Mouse (Mus musculus) brain, embryonic 18.5 days (tissue): ENCODE results near the gene Flna.
A peak's percentile ranks its signal among the peaks of the same experiment; 100 is the strongest.

Experiments
- DNase-seq: peaks from one replicate; pipeline ENCODE4 v3.0.0-alpha.2; 2012; ENCODE audit warnings: low read depth, low spot score

Flna gene

DNA sequence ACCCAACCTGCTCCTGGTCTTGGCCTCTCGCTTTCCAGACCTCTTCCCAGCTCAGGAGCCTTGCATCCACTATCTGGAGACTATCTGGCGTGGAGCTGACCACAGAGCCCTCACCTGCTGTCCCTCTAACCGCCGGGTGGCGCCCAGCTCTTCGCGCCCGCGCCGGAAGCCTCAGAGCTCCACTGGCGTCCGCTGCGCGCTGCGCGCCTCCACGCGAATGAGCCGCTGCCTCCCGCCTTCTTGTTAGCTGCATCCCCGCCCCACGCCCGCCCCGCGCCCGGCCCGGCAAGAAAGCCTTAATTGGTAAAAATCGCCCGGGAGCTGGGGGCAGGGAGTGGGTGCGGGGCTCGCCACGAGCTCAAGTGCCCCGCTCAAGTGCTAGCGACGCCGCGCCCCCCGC, at the start of gene Flna:
Flna (minus strand) TSS at position 206 of the 400 bp plus-strand sequence.
- DNase-seq = no peak

DNA sequence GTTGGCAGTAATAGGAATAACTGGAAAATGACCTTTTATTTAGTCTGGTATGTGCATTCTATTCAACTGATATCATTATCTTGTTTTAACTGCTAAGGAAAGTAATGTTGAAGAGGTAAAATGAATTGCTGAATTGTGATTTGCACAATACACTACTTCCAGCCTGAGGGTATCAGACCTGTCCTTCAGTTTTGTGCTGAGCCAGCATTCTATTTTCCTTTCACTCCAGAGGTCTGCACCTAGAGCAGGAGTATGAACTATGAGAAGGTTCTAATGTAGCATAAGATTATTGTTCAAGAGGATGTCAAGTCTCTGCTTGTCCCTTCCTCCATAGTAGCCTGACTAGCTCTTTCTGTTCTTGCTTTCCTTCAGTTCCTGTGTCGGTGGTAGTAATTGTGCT, 48.7 kb upstream of the Flna start:
- DNase-seq = no peak

DNA sequence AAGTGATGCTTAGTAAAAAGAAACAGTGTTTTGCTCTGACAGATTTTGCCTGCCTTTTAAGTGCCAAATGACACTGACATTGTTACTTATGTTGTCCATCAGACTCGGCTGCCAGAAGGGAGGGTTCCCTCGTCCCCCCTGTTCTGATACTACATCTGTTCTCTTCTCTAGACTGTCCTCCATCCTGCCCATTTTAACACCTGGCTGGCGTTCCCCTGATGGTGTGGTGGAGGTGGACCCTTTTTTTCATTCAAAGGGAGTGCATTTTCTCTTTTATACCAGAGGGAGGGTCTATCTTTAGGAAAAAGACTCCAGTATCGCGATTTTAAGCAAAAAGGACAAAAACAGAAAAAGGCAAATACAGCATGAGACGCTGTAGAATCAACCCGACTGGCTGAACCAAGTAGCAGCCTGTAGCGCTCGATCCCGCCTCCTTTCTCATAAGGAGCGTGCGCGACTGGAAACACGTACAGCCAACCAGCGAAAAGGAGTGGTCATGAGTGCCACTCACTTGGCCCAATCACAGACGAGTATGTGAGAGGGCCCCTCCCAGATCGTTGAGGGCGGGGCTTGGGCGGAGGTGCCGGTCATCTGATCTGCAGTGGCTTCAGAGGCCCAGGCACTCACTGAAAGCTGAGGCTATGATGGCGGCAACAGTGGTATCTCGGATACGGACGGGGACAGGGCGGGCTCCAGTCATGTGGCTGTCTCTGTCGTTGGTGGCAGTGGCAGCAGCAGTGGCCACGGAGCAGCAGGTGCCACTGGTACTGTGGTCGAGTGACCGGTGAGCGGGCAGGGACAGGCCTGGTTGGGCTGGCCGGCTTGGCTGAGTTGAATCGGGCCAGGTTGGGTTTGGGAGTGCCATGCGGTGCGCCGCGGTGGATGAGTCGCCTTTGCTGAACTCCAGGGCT, 47.2 kb upstream of the Flna start, which contains the start of gene Atp6ap1:
Atp6ap1 (plus strand) TSS at position 560 of the 911 bp plus-strand sequence.
- DNase-seq = peak; percentile 90

DNA sequence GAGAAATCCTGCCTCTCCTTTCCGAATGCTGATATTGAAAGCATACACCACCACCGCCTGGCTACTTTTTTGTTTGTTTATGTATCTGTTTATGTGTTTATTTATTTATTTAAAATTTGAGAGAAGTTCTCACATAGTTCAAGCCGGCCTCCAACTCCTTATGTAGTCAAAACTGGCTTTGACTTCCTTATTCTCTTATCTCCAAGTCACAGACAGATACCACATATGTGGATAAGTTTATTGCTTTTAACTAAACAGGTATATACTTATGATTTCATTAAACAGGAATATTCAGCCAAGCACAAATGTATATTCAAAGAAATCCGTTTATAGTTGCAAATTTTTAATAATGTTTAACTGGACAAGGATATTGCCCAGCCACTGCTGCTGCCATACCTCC, 43.8 kb upstream of the Flna start:
- no peak for DNase-seq

DNA sequence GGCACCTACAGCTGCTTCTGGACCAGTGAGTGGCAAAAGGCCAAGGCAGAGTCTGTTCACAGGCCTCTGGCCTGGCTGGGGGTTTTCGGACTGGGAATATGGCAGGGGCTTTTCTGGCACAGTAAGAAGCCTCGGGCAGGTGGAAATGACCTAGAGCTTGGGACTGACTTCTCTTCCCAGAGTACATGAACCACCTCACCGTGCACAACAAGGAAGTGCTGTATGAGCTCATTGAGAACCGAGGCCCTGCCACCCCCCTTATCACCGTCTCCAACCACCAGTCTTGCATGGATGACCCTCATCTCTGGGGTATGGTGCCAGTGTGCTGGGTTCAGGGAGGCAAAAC, 33.4 kb upstream of the Flna start:
- DNase-seq = no peak

DNA sequence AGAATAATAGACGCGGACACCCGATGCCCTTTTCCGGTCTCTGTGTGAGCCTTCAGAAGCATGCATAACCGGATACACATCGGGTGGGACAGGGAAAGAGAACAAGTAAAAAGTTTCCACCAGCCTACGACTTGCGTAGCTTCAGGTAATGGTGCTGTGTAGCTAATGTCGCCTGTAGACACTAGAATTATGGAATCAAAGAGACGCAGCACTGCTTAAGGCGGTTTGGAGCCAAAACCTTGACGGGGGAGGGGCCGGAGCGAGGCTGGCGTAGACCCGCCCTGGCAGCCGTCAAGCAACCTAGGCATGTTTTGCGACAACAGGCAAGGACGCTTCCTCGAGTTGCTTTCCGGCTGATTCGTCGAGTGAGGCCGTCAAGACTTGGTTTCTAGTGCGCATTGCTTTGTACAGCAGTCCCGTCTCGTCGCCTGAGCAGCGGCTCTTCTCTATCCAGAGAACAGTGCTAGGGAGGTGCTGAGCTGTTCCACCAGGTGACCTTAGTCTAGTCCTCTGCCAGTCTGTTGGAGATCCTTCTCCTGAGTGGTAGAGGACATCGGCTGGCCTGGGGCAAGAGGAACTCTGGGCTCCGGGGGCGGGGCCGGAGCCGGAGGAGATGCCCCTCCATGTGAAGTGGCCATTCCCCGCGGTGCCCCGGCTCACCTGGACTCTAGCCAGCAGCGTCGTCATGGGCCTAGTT, 32.9 kb upstream of the Flna start:
- DNase-seq = peak; percentile 78

DNA sequence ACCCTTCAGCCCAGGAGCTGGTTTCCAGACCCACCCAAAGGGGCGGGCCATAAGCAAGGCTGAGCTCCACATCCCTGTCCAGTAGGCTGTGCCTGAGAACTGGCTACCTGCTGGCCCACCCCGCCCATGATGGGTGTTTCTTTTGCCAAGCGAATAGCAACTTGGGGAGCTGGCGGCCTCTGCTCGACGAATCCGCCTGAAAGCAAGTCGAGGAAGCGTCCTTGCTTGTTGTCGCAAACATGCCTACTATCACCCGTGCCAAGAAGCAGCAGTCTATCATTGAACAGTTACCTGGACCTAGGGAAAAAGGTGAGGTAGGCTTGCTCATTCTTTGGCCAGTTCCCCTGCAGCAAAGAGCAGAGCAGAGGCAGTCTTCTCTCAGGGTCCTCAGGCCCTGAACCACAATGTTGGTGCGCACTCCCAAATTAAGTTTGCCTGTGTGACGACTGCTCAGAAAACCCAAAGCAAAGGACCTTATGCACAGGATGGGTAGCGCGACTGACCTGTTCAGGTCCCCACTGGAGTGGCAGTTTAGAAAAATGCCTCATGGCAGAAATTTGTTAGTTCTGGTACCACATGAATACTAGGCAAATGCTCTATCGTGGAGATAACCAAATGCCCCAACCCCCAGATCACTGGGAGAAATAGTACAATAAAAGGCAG, 32.2 kb upstream of the Flna start, which contains the start of the genes Taz and Dnase1l1:
Taz (plus strand) TSS at position 181 of the 663 bp plus-strand sequence.
Dnase1l1 (minus strand) TSS at position 606 of the 663 bp plus-strand sequence.
- DNase-seq = no peak

DNA sequence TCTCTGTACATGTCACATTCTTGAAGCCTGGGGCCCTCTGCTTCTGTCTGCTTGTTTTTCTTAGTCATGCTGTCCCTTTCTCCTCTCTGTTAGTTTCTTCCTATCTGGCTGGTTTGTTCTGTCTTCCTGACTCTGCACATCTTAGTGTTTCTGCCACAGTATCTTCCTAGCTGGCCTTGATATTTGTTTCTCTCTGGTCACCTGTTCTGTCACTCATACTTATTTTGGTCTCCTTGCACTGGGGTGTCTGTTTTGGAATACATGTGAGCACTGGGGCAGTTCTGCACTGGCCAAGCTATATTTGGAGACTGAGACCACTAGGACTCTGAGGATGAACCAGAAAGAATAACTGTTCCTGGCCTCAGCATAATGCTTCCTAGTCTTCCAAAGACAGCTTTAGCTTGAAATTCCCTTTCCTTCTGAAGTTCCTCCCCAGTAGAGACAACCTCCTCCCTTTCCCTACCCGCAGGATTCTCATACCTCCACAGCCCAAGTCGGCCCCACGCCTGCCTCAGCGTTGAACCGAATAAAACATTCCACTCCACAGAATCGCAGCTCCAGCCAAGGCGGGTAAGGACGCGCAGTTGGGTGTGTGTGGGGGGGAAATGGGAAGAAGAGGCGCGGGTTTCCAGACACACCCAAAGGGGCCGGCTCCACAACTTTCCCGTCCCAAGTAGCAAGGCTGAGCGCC, 31.6 kb upstream of the Flna start:
- DNase-seq = no peak

DNA sequence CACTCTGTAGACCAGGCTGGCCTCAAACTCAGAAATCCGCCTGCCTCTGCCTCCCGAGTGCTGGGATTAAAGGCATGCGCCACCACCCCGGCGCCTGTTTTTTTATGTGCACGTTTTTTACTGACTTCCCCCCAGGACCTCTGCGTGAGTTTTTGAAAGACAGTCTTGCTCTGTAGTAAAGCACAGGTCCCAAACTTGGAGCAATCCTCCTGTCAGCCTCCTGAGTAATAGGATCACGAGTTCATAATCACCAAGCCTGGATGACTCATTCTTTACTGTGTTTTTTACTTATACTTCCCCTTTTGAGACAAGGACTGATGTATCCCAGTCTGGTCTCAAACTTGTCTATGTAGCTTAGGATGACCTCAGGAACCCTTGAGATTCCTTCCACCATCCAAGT, 28.3 kb upstream of the Flna start:
- DNase-seq = no peak

DNA sequence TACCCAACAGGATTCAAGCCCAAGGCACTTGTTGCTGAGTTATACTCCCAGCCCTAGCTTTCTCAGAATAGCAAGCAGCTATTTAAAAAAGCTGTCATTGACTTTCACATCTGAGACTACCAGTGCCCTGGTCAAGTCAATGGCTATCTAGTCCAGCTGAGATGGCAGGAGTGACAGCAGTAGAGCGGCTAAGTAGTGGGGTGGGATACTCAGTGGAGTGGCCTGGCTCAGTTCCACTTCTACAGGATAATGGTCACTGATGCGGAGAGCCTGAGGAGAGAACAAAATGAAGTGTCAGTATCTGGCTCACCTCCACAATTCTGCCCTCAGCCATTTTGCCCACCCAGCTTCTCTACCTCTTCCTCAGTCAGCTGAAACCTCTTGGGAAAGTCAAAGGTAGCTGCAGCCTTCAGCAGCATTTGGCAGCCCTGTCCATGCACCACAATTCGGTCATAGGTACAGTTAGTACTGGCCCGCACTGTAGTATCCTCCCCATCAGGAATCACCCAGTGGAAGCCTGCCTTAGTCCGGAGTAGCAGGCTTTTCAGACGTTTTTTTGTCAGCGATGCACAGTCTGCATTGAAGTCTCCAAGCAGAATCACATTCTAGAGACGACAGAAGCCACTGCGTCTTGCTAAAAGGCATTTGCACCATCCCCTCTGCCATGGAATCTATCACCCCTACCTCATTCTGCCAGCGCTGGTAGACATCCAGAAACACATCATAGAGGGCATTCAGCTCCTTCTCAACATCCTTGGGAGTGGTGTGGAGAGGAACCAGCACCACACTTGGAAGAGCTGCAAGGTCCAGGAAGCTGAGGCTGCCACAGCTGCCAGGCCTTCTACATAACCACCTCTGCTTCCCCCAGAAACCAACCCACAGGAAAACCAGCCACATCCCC, 24.1 kb upstream of the Flna start:
- DNase-seq = no peak

DNA sequence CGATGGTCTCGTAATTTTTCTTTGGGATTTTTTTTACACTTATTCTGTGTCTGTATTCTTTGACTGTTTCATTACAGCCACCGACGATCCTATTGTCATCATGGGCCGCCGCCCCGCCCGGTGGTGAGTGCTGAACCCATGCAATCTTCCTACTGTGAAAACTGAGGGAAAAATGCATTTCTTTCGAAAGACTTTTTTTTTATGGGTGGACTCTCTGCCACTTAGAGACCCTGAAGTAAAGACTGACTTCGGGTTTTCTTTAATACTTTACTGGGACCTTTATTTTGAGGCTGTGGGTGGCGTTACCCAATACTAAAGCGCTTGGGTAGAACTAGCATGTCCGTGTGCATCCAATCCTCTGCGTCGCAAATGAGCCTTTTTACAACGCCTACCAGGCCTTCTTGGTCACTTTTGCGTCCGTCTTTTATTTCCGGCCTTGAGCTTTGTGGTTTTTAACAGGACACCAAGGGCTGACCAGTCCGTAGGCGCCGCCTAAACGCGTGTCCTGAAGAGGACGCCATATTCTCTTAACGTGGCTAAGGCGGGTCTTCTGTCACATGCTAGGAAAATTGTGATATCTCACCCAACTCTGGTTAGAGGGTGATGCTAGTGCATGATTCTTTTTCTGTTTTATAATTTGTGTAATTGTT, 21.4 kb upstream of the Flna start:
- no peak for DNase-seq

DNA sequence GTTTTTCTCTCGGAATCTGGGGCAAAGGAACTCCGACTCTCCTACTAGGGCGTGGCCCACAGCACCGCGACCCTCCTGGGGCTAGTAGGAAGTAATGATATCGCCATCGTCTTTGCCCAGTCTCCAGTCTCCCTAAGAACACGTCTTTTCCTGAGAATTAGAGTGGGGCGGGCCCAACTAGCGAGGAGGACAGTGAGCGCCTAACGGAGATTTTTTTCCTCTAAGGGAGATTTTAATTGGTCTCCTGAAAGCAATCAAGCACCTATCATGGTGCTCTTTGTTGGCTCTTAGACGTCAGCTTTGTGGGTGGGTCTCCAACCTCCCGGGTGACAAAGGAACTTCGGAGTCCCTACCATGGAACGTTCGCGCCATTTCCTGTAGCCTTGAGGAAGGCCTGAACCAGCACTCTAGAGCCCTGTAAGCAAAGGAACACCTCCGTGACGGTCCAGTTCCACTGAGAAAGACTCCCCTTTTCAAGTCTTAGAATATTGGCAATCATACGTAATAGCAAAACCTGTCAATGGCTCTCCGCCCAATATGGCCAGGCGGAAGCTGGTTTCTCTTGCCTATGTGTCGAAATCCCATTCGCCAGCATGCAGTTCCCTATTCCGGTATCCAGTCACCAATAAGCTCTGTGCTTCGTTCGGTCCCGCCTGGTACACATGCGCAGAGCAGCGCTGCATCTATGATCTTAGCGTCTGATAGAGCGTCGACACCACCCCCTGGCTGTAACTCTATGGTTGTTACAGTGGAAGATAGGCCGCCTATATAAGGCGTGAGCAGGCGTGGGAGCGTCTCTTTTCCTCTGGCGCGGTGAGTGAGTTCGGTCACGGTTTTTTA, 20.7 kb upstream of the Flna start, which contains the start of gene Rpl10:
Rpl10 (plus strand) TSS at position 751 of the 840 bp plus-strand sequence.
- DNase-seq = peak; percentile 94

DNA sequence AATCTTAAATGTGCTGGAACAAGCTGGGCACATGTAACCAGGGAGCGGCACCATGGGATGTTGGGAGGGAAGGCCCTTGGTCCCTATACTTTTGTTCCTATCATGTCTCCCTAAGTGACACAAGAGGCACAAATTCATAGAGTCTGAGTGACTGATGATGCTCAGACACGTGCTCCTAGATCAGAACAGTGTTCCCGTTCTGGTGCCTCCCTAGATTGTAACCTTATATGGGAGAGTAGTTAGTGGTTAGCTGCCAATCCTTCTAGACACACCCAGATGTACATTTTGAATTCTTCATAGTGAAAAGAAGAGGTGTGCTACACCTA, 20.1 kb upstream of the Flna start:
- no peak for DNase-seq

DNA sequence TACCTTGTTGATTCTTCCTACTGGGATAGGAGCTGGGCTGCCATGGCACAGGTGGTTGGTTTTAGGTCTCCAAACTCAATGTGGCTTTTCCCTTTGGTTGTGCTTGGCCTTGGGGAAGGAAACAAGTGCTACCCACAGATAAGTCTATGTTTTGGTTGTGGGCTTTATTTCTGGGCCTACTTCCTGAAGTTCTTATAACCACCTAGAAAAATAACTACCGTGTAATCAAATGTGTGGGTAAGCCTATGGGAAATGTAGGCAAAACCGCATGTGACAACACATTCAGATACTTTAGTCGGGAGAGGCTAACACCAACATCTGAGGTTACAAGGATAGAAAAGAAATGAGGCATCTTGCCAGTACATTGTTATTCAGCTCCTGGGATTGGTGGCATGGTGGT, 8.1 kb upstream of the Flna start:
- DNase-seq = no peak

DNA sequence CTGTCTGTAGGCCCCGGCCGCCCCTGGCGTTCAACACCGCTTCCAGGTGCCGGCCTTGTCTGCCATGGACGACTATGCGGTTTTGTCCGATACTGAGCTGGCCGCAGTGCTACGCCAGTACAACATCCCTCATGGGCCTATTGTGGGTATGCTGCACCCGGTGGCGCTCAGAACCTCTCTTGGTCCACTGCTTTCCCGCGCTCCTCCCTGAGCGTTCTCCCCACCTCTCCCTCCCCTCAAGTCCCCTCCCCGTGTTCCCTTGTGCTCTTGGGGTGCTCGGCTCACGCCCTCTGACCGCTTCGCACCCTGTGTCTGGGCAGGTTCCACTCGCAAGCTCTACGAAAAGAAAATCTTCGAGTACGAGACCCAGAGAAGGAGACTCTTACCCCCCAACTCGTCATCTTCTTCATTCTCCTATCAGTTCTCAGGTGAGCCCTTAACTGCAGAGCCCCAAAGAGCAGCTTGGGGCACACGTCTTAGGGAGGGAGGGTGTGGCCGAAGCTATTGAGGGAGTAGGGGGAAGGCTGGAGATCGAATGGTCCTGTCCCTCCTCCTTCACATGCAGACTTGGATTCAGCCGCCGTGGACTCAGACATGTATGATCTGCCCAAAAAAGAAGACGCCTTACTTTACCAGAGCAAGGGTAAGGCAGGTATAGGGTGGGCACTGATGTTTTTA, 5.4 kb upstream of the Flna start:
- no peak for DNase-seq

DNA sequence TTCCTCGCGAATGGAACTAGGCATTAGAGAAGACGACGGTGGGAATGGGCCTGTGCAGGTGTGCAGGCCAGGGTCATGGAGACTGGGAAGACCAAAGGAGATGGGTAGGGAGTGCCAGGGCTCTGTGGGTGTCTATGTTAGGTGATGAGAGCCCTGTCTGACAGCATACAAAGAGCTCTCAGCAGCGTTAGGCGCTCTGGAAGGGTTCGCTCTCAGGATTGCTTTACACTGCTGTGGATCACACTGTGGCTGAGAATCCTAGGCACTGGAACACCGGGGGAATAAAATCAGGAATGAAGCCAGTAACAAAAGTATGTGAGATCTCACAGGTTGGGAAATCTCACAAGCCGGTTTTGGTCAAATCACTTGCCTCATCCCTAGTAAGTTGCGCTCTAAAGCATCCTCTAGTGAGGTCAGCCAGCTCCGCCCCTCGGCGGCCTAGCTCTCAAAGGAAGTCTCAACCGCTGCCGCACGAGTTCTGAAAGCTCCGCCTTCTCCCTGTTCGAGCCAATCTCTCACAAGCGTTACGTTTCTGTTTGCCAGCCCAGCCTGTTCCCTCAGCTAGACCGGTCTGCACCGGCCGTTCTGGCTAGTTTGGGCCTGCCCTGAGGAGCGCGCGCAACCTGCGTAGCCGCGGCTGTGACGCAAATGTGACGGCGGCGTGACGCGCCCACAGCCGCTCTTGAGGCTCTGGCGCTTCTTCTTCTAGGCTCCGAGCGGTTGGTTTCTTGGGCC, 4.7 kb upstream of the Flna start, which contains the start of gene Emd:
Emd (plus strand) TSS at position 535 of the 735 bp plus-strand sequence.
- peak; percentile 79 for DNase-seq

DNA sequence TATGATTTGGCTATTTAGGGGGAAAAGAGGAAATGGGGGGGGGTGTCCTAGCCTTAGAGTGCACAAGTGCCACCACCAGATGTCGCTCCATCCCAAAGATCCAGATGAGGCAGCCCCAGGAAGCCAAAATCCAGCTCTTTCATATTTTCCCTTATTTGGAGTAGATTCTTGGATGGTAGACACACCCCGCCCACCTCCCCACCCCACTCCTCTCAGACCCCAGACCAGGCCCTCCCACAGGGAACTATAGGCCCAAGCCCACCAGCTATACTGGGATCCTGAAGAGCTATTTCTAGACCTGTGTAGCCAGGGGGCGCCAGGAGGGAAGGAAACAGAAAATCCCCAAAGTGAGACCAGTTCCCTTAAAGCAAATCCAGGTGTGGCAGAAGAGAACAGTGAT, 969 bp downstream of the Flna start:
- no peak for DNase-seq

DNA sequence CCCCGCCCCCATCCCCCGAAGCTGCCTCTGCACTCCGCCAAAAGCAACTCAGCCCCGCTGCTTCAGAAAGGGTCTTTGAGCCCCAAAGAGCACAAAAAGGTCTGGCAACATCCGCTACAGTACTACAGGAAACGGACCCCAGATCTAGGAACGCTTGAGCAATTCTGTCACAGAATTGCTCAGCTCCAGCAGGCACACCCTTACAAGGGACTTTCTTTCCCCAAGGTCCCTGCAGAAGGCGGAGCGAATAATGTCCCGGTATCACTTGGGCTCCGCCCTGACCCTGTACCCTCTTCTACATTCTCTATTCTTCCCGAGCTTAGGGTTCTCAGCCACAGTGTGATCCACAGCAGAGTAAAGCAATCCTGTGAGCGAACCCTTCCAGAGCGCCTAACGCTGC, 2.9 kb downstream of the Flna start:
- no peak for DNase-seq
